Mouse (Mus musculus): ENCODE measurements at regions not wholly inside any gene's neighbourhood (a gene's known extent, or its start where the extent isn't known, plus 50 kb on each side); places are given as distances from the start of the nearest gene placed in this dataset.

DNA sequence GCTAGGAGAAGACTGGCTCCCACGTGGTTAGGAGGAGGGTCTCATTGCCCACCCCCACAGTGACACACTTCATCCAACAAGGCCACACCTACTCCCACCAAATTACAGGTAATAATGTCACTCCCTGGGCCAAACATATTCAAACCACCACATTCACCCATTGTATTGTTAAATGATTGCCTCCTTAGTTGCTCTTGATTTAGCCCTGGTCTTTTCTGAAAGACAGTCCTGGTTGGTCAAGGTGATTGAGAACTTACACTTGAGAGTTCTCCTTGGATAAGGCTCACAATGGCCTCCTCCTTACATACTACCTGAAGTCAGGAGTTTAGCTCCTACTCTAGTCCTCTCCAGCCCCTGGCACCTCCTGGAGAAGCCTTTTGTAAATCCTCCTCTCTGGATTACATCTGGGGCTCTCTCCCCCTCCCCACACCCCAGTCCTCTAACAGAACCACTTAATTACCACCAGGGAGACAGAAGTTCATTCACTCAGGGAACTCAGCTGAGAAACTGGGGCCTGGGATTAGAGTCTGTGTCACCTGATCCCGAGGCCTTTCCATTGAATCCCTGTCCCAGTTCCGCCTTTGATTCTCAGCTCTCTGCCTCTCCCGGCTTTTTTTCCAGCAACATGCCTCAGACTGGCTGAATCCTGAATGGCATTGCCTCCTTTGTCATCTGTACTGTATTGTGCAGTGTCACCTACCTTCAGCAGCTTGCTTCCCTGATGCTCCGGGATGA lies 122.3 kb upstream of the Tle3 start:
- no peak for DNase-seq (ENCODE audit: extremely low spot score in 1 of 2, low spot score in 1 of 2)

GRCm38 (mm10) chr9:61251606-61252005 lies 120.6 kb upstream of the Tle3 start:
- no peak for DNase-seq (ENCODE audit: extremely low spot score in 1 of 2, low spot score in 1 of 2)

DNA sequence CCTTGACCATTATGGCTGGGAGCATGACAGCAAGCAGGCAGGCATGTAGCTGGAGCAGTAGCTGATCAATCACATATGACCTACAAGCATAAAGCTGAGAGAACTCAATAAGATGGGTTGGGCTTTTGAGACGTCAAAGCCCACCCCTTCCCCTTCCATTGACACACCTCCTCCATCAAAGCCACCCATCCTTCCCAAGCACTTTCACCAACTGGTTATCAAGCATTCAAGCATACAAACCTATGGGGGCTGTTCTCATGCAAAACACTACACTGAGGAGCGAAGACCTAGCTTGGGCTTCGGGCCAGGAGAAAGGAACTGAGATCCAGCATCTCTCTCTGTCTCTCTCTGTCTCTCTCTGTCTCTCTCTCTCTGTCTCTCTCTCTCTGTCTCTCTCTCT lies 118.4 kb upstream of the Tle3 start:
- DNase-seq (ENCODE audit: extremely low spot score in 1 of 2, low spot score in 1 of 2), result no peak

DNA sequence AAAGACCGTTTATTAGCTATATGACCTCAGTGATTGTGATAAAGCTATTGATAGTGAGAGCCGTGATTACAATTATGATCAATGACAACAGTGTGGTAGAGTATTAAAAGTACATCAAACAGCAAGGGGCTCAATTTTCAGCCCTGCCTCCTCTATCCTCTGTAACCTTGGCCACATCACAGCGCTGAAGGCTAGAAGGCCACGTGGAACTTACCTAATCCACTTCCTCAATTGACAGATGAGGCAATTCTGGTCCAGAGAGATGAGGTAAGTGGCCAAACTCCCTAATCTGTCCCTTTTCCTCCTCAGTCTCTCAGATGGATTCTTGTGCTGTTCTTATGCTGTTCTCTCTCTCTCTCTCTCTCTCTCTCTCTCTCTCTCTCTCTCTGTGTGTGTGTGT lies 114.7 kb upstream of the Tle3 start:
- DNase-seq (ENCODE audit: extremely low spot score in 1 of 2, low spot score in 1 of 2), result no peak

GRCm38 (mm10) chr9:61258100-61258499 lies 114.1 kb upstream of the Tle3 start:
- DNase-seq (ENCODE audit: extremely low spot score in 1 of 2, low spot score in 1 of 2), result no peak

DNA sequence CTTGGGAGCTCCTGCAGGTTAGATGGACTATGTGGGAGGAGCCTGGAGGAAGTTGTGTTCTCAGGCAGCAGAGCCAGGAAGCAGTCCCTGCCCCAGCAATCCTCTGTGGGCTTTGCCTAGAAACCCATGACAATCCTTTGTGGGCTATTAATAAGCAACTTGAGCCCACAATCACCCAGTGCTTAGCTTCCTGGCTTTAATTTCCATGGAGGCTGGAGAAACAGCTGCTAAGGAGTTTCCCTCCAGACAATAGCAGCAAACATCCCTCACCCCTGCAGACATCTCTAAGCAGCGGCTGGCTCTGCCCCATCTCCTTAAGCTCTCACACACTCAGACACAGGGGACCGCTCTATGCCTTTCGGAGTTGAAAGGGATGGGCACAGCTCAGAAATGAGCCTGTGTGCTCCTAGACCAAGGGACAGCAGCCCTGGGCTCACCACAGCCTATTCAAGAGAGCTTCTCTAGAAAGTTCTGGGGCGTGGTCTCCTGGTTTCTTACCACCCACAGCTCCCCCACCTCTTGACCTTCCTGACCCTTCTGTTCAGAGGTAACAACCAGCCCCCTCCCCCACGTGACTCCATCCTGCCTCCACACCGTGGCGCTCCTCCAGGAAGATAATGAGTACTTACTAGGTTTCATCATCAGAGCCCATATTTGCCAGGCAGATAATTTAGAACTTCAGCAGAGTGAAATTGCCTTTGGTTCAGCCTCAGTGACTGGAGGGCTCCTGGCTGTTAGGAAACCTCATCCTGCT lies 112.6 kb upstream of the Tle3 start:
- DNase-seq (ENCODE audit: extremely low spot score in 1 of 2, low spot score in 1 of 2), result no peak

DNA sequence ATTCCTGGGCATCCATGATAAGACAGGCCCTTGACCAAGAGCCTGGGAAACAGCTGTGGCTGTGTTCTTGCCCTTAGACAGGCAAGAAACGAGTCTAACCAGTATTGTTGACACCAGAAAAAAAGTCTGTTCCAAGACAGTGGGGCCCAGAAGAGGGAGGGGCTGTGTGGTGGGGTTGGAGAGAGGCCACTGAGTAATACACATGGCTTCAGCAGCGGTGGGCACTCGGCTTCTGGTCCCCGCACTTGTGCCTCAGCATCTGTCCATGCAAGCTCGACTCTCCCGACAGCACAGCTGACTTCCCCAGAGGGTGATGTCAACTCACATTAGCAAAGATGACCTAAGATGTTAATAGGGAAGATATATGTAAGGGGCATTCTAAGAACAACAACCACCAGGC lies 110.9 kb upstream of the Tle3 start:
- DNase-seq (ENCODE audit: extremely low spot score in 1 of 2, low spot score in 1 of 2), result no peak

DNA sequence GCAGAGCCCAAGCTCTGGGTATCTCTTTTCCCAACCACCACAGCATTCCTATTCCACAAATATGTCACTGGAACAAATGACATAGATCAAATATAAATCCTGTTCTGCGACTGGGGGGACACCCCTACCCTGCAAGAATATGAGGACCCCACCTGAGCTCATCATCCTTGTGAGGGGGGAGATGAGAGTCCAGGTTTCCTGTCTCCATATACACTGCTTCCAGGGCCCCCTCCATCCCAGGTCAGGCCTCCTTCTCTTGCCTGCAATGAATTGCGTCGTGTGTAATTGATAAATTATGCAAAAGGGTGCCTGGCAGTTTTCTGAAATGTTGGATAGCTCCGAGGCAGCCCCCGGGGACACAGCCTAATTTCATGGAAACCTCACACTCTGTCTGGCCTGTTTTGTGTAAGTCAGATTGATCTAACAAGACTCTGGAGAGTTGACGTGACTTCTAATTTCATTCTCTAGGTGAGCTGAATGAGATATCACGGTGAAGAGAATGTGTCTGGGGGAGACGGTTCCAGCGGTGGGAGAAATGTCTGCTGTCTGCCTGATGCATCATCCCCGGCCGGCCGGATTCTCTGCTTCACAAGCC lies 110.3 kb upstream of the Tle3 start:
- DNase-seq (ENCODE audit: extremely low spot score in 1 of 2, low spot score in 1 of 2), result no peak

GRCm38 (mm10) chr9:61263335-61263734 lies 108.8 kb upstream of the Tle3 start:
- DNase-seq (ENCODE audit: extremely low spot score in 1 of 2, low spot score in 1 of 2), result no peak

DNA sequence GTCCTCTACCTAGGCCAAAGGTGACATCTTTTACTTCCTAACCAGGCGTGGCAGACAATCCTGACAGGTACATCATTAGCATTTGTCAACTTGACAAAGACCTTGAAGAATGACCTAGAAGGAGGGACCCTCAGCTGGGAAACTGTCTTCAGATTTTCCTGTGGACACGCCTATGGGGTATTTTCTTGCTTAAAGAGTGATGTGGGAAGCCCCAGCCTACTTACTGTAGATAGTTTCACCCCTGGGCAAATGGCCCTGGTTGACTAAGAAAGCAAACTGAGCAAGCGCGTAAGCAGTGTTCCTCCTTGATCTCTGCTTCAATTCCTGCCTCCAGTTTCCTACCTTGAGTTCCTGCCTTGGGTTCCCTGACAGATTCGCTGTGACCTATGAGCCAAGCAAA lies 106.7 kb upstream of the Tle3 start:
- DNase-seq (ENCODE audit: extremely low spot score in 1 of 2, low spot score in 1 of 2), result no peak

GRCm38 (mm10) chr9:61266992-61267391 lies 105.2 kb upstream of the Tle3 start:
- no peak for DNase-seq (ENCODE audit: extremely low spot score in 1 of 2, low spot score in 1 of 2)

- peak in 1 of 2 experiments; percentile 23 for DNase-seq (ENCODE audit: extremely low spot score in 1 of 2, low spot score in 1 of 2)
Measured at GRCm38 (mm10) chr9:61267541-61267940, 104.6 kb upstream of the Tle3 start.

GRCm38 (mm10) chr9:61268162-61268561 lies 104.0 kb upstream of the Tle3 start:
- no peak for DNase-seq (ENCODE audit: extremely low spot score in 1 of 2, low spot score in 1 of 2)

GRCm38 (mm10) chr9:61268681-61269080 lies 103.5 kb upstream of the Tle3 start:
- DNase-seq (ENCODE audit: extremely low spot score in 1 of 2, low spot score in 1 of 2), result no peak

DNA sequence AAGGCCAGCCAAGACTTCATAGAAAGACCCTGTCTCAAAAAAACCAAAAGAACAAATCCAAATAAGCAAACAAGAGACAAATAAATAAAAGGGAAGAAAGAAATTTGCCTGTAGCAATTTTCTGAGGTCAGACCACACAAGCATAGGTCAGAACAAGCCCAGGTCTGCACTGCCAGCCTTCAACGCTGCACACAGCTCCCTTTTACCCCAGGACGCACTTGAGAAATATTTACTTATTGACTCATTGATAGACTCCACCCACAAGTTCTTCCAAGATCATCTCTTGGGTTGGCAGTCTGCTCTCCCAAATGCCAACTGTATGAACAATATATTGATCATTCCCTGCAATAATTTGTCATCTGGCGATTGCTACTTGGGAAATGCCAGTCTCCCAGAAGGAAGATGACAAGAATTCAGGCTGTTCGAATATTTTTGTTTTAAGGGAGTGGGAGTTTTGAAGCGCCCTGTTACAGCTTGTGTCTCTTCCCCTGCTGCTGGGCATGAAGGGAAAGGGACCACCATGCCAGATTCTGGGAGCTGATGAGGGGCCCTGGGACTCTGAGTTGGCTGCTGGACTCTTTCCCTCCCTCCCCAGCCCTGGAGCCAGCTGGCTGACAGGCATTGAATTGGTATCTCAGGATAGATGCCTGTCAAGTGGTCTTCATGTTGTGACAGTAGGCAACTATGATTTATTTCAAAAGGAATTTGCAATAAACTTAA lies 102.9 kb upstream of the Tle3 start:
- DNase-seq (ENCODE audit: extremely low spot score in 1 of 2, low spot score in 1 of 2), result no peak

DNA sequence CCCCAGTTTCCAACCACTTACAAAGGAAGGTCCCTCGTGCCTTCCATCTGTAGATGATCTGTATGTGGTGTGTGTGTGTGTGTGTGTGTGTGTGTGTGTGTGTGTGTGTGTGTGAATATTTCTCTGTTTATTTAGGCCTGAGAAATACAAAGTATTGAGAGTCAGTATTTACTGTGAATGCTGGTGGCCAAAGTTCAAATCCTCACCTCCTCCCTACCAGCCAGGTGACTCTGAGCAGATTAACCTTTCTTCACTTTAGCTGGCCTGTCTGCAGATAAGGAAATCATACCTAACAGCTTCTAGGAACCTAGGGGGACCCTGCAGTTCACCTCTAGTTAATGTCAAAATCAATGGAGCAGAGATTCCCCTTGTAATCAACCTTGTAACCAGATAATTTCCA lies 100.9 kb upstream of the Tle3 start:
- no peak for DNase-seq (ENCODE audit: extremely low spot score in 1 of 2, low spot score in 1 of 2)

DNA sequence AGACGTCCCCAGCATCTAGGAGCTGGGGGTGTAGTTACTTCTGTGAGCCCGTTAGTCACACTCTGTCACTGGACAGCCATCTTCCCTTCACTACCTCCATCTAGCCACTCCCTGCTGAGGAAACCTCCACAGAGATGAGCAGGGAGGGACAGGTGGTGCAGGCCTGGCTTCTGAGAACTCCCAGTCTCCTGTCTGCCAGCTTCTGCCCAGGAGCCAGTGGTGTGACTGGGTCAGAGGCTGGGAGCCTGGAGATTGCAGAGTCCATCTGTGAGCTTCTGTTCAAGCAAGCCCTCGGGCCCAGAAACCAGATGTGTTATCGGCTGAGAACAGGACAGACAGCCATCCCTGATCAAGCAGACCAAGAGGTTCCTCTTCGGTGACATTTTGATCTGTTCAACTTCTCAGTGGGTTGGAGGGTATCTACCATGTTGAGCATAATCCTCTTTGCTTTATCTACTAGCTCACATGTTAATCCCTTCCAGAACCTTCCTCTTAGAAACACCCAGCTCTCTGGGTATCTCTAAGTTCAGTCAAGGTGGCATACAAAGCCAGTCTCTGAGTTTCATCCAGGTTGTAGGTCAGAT lies 100.3 kb upstream of the Tle3 start:
- DNase-seq (ENCODE audit: extremely low spot score in 1 of 2, low spot score in 1 of 2), result no peak

DNA sequence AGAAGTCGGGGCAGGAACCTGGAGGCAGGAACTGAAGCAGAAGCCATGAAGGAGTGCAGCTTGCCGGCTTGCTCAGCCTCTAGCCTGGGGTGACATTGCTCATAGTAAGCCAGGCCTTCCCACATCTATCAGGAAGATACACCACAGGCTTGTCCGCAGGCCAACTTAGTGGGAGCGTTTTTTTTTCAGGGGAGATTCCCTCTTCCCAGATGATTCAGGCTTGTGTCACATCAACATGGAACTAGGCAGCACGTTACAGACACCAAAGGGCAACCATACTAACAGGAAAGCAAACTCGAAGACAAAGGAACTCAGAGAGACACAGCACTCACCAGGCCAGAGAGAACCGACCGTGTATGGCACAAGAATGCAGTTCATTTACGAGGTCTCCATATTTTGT lies 98.1 kb upstream of the Tle3 start:
- DNase-seq (ENCODE audit: extremely low spot score in 1 of 2, low spot score in 1 of 2), result no peak

- DNase-seq (ENCODE audit: extremely low spot score in 1 of 2, low spot score in 1 of 2), result peak; percentile 54 to 76
Measured at GRCm38 (mm10) chr9:61277369-61278215, 94.6 kb upstream of the Tle3 start.

- DNase-seq (ENCODE audit: extremely low spot score in 1 of 2, low spot score in 1 of 2), result peak; percentile 64 to 66
Measured at GRCm38 (mm10) chr9:61278216-61278758, 93.9 kb upstream of the Tle3 start.

Measured in frontal cortex, adult 2 months (tissue).